Mouse (Mus musculus) spleen, adult 2 months (tissue): ENCODE measurements around the gene Bnipl. TPM values are rescaled to one million over a fixed set of nuclear protein-coding genes. Genes with fewer than 3 reads are reported as not detected.

Experiments
- DNase-seq, 2 experiments: peaks; one replicate each; pipeline versions ENCODE4 v3.0.0 to v3.0.0-alpha.2; 2012 to 2021; ENCODE audit warnings: low spot score in 2 of 2, low read depth in 1 of 2
- H3K27ac ChIP-seq: fragments of 200-500 bp; 2 replicates; pipeline ENCODE4 v1.5.1; 2012; ENCODE audit warnings: low read length, inconsistent platforms; ENCODE audit not compliant: insufficient read depth
- H3K27me3 ChIP-seq: fragments of 200-500 bp; 2 replicates; pipeline ENCODE4 v1.6.1; 2012; ENCODE audit warnings: mild to moderate bottlenecking, moderate library complexity, low read length, inconsistent platforms; ENCODE audit not compliant: control insufficient read depth, insufficient read depth
- H3K36me3 ChIP-seq: fragments of 200-500 bp; 2 replicates; pipeline ENCODE4 v1.6.1; 2012; ENCODE audit warnings: mild to moderate bottlenecking, low read length, inconsistent platforms; ENCODE audit not compliant: control insufficient read depth, insufficient read depth
- H3K4me1 ChIP-seq: fragments of 200-500 bp; 2 replicates; pipeline ENCODE4 v1.6.1; 2011; ENCODE audit warnings: inconsistent platforms; ENCODE audit not compliant: control insufficient read depth, insufficient read depth, insufficient read length
- H3K4me3 ChIP-seq: fragments of 200-500 bp; 2 replicates; pipeline ENCODE4 v1.5.1; 2011; ENCODE audit warnings: mild to moderate bottlenecking, inconsistent platforms; ENCODE audit not compliant: insufficient read depth, insufficient read length; ENCODE audit errors: extremely low read depth
- CTCF ChIP-seq: fragments of 200-500 bp; IDR thresholded peaks from 2 replicates; pipeline ENCODE4 v1.5.1; 2011; ENCODE audit warnings: mild to moderate bottlenecking, inconsistent platforms; ENCODE audit not compliant: insufficient read depth, insufficient read length, insufficient replicate concordance; ENCODE audit errors: extremely low read depth
- POLR2A ChIP-seq: fragments of 200-500 bp; IDR thresholded peaks from 2 replicates; pipeline ENCODE4 v1.6.1; 2011; ENCODE audit warnings: low read depth, low read length, inconsistent platforms
- WGBS: fragments of 180-500 bp; shearing (Covaris S2); methylation state at CpG from one replicate; pipeline ENCODE4 v1.1.7; 2018; 5-methylcytosine and 5-hydroxymethylcytosine counted together
- polyA plus RNA-seq: library from polyadenylated mRNA; depleted of rRNA; stranded (reverse); fragments of >200 nt; gene quantifications from 2 replicates; pipeline ENCODE4 v1.2.3, GENCODE M21; 2012

The Bnipl gene
- polyA plus RNA-seq, 1 experiment: 0.07 TPM

DNA sequence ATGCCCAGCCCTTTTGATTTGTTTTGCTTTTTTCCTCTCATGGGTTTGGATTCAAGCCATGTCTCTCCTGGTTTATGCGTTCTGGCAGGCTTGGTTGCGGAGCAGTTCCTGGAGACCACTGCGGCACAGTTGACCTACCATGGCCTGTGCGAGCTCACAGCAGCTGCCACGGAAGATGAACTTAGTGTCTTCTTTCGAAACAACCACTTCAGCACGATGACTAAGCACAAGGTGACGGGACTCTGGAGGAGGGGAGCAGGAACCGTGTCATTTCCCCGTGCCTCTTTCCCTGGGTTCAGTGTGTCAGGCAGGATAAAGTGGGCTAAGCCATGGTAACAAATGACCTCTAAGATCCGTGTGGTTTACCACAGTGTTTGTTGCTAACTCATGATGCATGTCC lies 42.5 kb upstream of the Bnipl start:
- TF ChIP-seq CTCF (no peak), POLR2A (no peak)
- H3K4me1 ChIP-seq: no peaks in the 10 kb centered on the region; the same call in 1 of the 2 replicates
- H3K27me3 ChIP-seq: no peaks in the 10 kb centered on the region
- no peak for DNase-seq
- no peak overlapping the region for H3K4me3 ChIP-seq
- peaks cover 20% of the 10 kb centered on the region for H3K36me3 ChIP-seq
- 18% methylated on average over 11 of the region's 11 CpGs for WGBS
- peak overlapping the region; percentile 28; the same call in 1 of the 2 replicates for H3K27ac ChIP-seq

DNA sequence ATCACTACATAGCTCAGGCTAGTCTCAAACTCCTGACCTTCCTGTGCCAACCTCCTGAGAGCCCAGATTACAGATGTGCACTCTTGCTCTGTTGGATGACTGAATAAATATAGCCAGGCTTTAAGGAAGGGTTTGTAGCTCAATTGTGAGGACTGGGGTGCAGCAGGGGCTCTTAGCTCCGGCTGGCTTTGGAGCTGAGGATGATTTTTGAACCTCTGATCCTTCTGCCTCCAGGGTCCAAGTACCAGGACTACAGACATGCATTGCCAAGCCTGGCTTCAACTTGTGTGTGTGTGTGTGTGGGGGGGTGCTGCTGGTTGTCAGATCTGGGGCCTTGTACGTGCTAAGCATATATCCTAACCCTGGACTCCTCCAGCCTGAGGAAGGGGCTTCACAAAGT lies 41.9 kb upstream of the Bnipl start:
- WGBS: 83% methylated on average over 2 of the region's 2 CpGs
- TF ChIP-seq CTCF: no peak
- no peak for TF ChIP-seq POLR2A
- peak overlapping the region; percentile 28; the same call in 1 of the 2 replicates for H3K27ac ChIP-seq
- no peak for DNase-seq
- no peak overlapping the region for H3K4me3 ChIP-seq
- no peaks in the 10 kb centered on the region; the same call in 1 of the 2 replicates for H3K4me1 ChIP-seq
- H3K36me3 ChIP-seq: peaks cover 24% of the 10 kb centered on the region
- no peaks in the 10 kb centered on the region for H3K27me3 ChIP-seq

DNA sequence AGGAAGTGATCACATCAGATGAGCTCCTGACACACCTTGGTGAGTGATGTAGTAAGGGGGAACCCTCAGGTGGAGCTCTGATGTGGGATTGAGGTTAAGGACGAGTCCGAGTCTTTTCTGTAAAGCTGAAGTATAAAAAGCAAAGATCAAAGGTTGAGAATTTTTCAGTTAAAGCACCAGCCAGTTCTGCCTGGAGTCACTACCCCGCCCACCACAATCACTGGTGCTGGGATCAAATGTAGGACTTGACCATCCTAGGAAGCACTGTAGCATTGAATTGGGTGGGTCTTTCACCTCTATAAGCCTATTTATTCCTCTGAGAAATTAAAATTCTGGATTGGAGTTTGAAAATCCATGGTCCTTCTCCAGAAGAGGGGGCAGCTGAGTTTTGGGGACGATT lies 40.0 kb upstream of the Bnipl start:
- DNase-seq: no peak
- 53% methylated on average over 4 of the region's 4 CpGs for WGBS
- Histone ChIP-seq H3K4me1 (no peaks in the 10 kb centered on the region; the same call in 1 of the 2 replicates), H3K36me3 (peaks cover 26% of the 10 kb centered on the region), H3K4me3 (no peak overlapping the region), H3K27ac (no peak overlapping the region), H3K27me3 (no peaks in the 10 kb centered on the region)
- TF ChIP-seq POLR2A (no peak), CTCF (no peak)

DNA sequence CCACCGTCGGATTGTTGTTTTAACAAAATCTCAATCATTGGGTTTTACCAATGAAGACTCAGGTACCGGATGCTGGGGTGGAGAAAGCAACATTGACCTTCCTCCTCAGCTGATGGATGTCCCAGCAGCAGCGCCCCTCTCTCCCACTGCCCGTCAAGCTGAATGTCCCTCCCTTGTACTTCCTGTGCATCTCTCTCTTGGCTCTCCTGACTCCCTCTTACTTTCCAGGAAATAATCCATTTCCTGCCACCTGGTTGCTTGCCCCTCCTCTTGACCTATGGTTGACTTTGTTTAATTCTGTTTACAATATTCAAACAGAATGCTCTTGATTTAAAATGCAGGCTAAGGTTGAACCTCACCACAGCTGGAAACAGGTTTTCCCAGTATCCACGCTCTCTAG lies 39.2 kb upstream of the Bnipl start:
- Histone ChIP-seq H3K27me3 (no peaks in the 10 kb centered on the region), H3K4me3 (no peak overlapping the region), H3K36me3 (peaks cover 23% of the 10 kb centered on the region), H3K4me1 (no peaks in the 10 kb centered on the region; the same call in 1 of the 2 replicates), H3K27ac (no peak overlapping the region)
- TF ChIP-seq POLR2A: no peak
- TF ChIP-seq CTCF: no peak
- 90% methylated on average over 6 of the region's 6 CpGs for WGBS
- no peak for DNase-seq

DNA sequence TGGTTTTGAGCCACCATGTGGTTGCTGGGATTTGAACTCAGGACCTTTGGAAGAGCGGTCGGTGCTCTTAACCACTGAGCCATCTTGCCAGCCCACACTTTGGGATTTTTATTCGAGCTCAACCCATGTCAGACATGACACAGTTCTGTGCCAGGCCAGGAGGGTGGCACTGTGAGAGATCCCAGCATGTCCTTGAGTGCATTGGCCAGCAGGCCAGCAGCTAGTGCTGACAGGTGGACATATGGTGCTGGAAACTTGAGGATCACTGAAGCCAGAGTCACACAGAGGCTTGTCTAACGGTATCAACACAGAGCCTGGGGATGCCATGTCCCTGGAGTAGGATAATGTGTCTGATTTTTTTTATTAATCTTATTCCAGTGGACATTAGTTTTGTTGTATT lies 38.4 kb upstream of the Bnipl start:
- Histone ChIP-seq H3K27me3 (no peaks in the 10 kb centered on the region), H3K4me1 (no peaks in the 10 kb centered on the region; the same call in 1 of the 2 replicates), H3K36me3 (peaks cover 20% of the 10 kb centered on the region), H3K4me3 (no peak overlapping the region), H3K27ac (no peak overlapping the region)
- TF ChIP-seq CTCF (no peak), POLR2A (no peak)
- WGBS: 91% methylated on average over 4 of the region's 4 CpGs
- no peak for DNase-seq

DNA sequence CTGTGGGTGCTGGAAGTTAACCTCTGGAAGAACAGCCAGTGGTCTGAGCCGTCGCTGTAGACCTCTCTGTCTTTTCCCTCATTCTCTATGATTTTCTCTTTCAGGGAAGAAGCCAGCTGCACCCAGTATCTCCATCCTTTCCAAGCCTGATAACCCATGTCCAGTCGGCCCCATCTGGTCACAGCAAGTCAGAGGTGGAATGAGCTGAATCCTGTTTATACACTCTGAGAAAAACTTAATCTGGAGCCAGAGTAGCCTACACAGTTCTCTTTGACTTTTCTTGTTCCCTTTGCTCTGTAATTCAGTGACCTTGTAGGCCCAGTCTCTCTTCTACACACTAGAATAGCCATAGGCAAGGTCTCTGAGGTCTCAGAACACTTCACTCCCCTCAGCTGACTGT lies 36.5 kb upstream of the Bnipl start:
- 98% methylated on average over 3 of the region's 3 CpGs for WGBS
- H3K27ac ChIP-seq: no peak overlapping the region
- H3K4me3 ChIP-seq: no peak overlapping the region
- H3K4me1 ChIP-seq: no peaks in the 10 kb centered on the region
- no peak for DNase-seq
- H3K27me3 ChIP-seq: no peaks in the 10 kb centered on the region
- H3K36me3 ChIP-seq: peaks cover 13% of the 10 kb centered on the region
- no peak for TF ChIP-seq POLR2A

DNA sequence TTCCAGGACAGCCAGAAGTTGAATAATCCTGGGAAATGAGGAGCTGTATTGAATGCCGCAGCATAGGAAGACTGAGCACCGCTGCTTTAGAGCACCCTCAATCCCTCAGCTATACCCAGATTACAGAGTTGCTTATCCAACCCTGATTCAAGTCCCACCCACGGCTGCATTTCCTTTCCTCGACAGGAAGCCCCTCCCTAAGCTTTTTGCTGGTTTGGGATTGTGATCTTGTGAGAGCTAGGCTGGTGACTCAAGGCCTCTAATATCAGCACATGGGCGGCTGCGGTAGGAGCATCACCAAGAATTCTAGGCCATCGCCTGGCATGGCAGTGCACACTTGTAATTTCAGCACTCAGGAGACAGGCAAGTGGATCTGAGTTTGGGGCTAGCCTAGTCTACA lies 35.5 kb upstream of the Bnipl start:
- WGBS: 66% methylated on average over 7 of the region's 7 CpGs
- H3K4me1 ChIP-seq: no peaks in the 10 kb centered on the region
- DNase-seq: no peak
- H3K36me3 ChIP-seq: peaks cover 11% of the 10 kb centered on the region
- no peak overlapping the region for H3K4me3 ChIP-seq
- no peaks in the 10 kb centered on the region for H3K27me3 ChIP-seq
- H3K27ac ChIP-seq: no peak overlapping the region
- no peak for TF ChIP-seq CTCF

DNA sequence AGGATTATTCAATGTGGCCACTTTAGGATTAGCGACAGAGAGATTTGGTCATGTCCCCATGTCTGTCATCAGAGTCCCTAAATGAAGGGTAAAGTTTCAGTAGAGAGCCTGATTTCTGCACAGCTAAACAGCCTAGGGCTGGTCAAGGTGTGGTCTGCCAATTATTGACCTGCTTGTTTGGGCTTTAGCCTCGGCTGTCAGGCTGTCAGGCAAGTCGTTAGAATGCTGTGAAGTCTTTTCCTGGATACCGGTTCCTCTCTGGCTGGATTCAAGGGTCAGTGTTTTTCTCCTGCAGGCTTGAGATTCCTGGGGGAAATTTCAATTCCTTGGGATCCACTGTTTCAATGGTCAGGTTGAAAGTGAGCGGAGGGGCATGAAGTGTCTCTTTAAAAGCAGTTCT lies 35.0 kb upstream of the Bnipl start:
- Histone ChIP-seq H3K27ac (no peak overlapping the region), H3K36me3 (peaks cover 9% of the 10 kb centered on the region), H3K4me1 (no peaks in the 10 kb centered on the region; the same call in 1 of the 2 replicates), H3K4me3 (no peak overlapping the region), H3K27me3 (no peaks in the 10 kb centered on the region)
- DNase-seq: no peak
- TF ChIP-seq POLR2A (no peak), CTCF (no peak)
- 88% methylated on average over 5 of the region's 5 CpGs for WGBS
